Mouse (Mus musculus) lung, embryonic 14.5 days (tissue): ENCODE measurements around the gene Rrh. TPM values are rescaled to one million over a fixed set of nuclear protein-coding genes. Genes with fewer than 3 reads are reported as not detected.
A peak's percentile ranks its signal among the peaks of the same experiment; 100 is the strongest.

Source experiments
- ATAC-seq: fragments of 200-750 bp; cut with Nextera tagmentation; 2 replicates; pipeline ENCODE4 v1.8.0; 2017; ENCODE audit warnings: mild to moderate bottlenecking, moderate TSS enrichment, moderate library complexity; ENCODE audit not compliant: insufficient read depth
- DNase-seq: peaks from one replicate; pipeline ENCODE4 v3.0.0-alpha.2; 2015
- H3K27ac ChIP-seq: fragments of 300-500 bp; sonication (generic); 2 replicates; pipeline ENCODE4 v1.5.1; 2014; ENCODE audit warnings: low read depth, mild to moderate bottlenecking, moderate library complexity
- H3K27me3 ChIP-seq: fragments of 300-500 bp; sonication (generic); 2 replicates; pipeline ENCODE4 v1.6.1; 2014; ENCODE audit warnings: low read length, control low read depth; ENCODE audit not compliant: insufficient read depth
- H3K36me3 ChIP-seq: fragments of 300-500 bp; sonication (generic); 2 replicates; pipeline ENCODE4 v1.6.1; 2014; ENCODE audit warnings: control low read depth; ENCODE audit not compliant: insufficient read depth
- H3K4me1 ChIP-seq: fragments of 300-500 bp; sonication (generic); 2 replicates; pipeline ENCODE4 v1.6.1; 2014; ENCODE audit warnings: antibody characterized with exemption, control low read depth; ENCODE audit not compliant: insufficient read depth
- H3K4me2 ChIP-seq: fragments of 300-500 bp; sonication (generic); 2 replicates; pipeline ENCODE4 v1.6.1; 2014; ENCODE audit warnings: mild to moderate bottlenecking
- H3K4me3 ChIP-seq: fragments of 300-500 bp; sonication (generic); 2 replicates; pipeline ENCODE4 v1.5.1; 2014; ENCODE audit warnings: low read depth, low read length
- H3K9ac ChIP-seq: fragments of 300-500 bp; sonication (generic); 2 replicates; pipeline ENCODE4 v1.6.1; 2014
- H3K9me3 ChIP-seq: fragments of 300-500 bp; sonication (generic); 2 replicates; pipeline ENCODE4 v1.6.1; 2016; ENCODE audit warnings: low read depth, low read length, control low read depth
- CTCF ChIP-seq: IDR thresholded peaks from 2 replicates; pipeline ENCODE4 v1.5.1; 2016; ENCODE audit warnings: antibody characterized with exemption, low read depth
- WGBS: fragments of 180-500 bp; shearing (Covaris S2); extraction: QIAGEN DNeasy Blood & Tissue Kit; methylation state at CpG from one replicate; pipeline ENCODE4 v1.1.7; 2014; 5-methylcytosine and 5-hydroxymethylcytosine counted together
- polyA plus RNA-seq: library from polyadenylated mRNA; unstranded; fragments of >200 nt; fragmentation: Nextera tagmentation; extraction: Ambion mirVana; gene quantifications from 2 replicates; pipeline ENCODE4 v1.2.1, GENCODE M21; 2014

The Rrh gene
- polyA plus RNA-seq, 1 experiment from 2014 or later = 0.13 TPM

GRCm38 (mm10) chr3:129754650-129755604, 67.5 kb downstream of the Rrh start, which contains the start of gene Egf:
Egf (minus strand) TSS chr3:129755316.
- H3K9ac ChIP-seq = peak within 1 kb of the TSS; percentile 29; the same call in 1 of the 2 replicates
- peak within 1 kb of the TSS; percentile 57 for H3K4me2 ChIP-seq
- TF ChIP-seq CTCF = no peak
- 0 out of 2 replicates have a peak, but pooled peaks cover 5% of the 10 kb centered on the region for H3K27me3 ChIP-seq
- H3K4me3 ChIP-seq = peak within 1 kb of the TSS; percentile 16
- 5% methylated on average over 20 of the region's 20 CpGs for WGBS
- DNase-seq (peak; percentile 75), ATAC-seq (peak; percentile 66)
- H3K9me3 ChIP-seq = peaks cover 10% of the 10 kb centered on the region; the same call in 1 of the 2 replicates
- peaks cover 7% of the 10 kb centered on the region; the same call in 1 of the 2 replicates for H3K4me1 ChIP-seq
- H3K27ac ChIP-seq = no peak within 1 kb of the TSS
- H3K36me3 ChIP-seq = no peaks in the 10 kb centered on the region

Other genes with a start within 250 kb of the Rrh start
- 1.1 and 1.4 TPM in 2 replicates for gene Egf, start 67.3 kb downstream of the Rrh start, polyA plus RNA-seq
- gene Lrit3, start 18.6 kb downstream of the Rrh start, polyA plus RNA-seq = 0.26 TPM in 1 of 2 replicates, not detected in the other
- 44.8 and 45.2 TPM in 2 replicates for gene Gar1, start 8.8 kb upstream of the Rrh start, polyA plus RNA-seq
- gene Cfi, start 13.3 kb upstream of the Rrh start, polyA plus RNA-seq = 25.7 and 26.4 TPM in 2 replicates
- 36.4 and 38.2 TPM in 2 replicates for gene Pla2g12a, start 56.0 kb upstream of the Rrh start, polyA plus RNA-seq
- 73.2 and 79.8 TPM in 2 replicates for gene Casp6, start 78.8 kb upstream of the Rrh start, polyA plus RNA-seq
- gene Mcub, start 147.6 kb upstream of the Rrh start, polyA plus RNA-seq = 2.3 and 2.9 TPM in 2 replicates
- gene Sec24b, start 239.0 kb upstream of the Rrh start, polyA plus RNA-seq = 38.6 and 46.3 TPM in 2 replicates